24 mouse cellular contexts compared by ENCODE assay signal in the genomic region with DNA sequence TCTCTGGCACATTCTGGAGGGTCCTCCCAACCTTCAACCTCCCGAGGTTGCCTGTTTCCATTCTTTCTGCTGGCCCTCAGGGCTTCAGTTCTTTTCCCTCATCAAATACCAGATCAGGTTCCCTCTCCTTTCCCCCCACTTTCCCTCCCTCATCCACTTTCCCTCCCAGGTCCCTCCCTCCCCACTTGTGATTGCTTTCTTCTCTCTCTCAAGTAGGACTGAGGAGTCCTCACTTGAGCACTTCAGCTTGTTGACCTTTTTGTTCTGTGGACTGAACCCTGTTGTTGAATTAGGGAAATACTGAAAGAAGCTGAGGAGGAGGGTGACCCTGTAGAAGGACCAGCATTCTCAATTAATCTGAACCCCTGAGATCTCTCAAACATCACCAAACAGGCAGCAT.
"Had no signal": no experiment of that assay in that cellular context is flagged by ENCODE, and none has a peak within 500 bp of the region (broad histone marks: within the 10 kb centered on the region; RNA-seq: fewer than 3 reads in every experiment).

No protein-coding gene starts in this region.

- H3K4me1 ChIP-seq: heart, embryonic 13.5 days; heart, embryonic 15.5 days; hindbrain, embryonic 13.5 days; hindbrain, embryonic 15.5 days; limb, embryonic 13.5 days; limb, embryonic 15.5 days had no signal

- H3K9me3 ChIP-seq: heart, embryonic 15.5 days; hindbrain, embryonic 13.5 days; hindbrain, embryonic 15.5 days; limb, embryonic 13.5 days; limb, embryonic 15.5 days had no signal

- H3K4me2 ChIP-seq: heart, embryonic 11.5 days; heart, embryonic 13.5 days; heart, embryonic 15.5 days; hindbrain, embryonic 13.5 days; hindbrain, embryonic 15.5 days; limb, embryonic 13.5 days; limb, embryonic 15.5 days had no signal

- H3K27me3 ChIP-seq: heart, embryonic 13.5 days; heart, embryonic 15.5 days; hindbrain, embryonic 13.5 days; hindbrain, embryonic 15.5 days; limb, embryonic 13.5 days; limb, embryonic 15.5 days had no signal

- H3K27ac ChIP-seq: gastrocnemius, adult 2 months; heart, adult 2 months; heart, embryonic 13.5 days; heart, embryonic 15.5 days; hindbrain, embryonic 13.5 days; hindbrain, embryonic 15.5 days; hindbrain, postnatal 0 days; layer of hippocampus, adult 2 months; left cerebral cortex, adult 2 months; limb, embryonic 13.5 days; limb, embryonic 15.5 days had no signal

- ATAC-seq: forebrain, embryonic 16.5 days; hindbrain, postnatal 0 days; intestine, embryonic 16.5 days had no signal

- H3K9ac ChIP-seq: heart, embryonic 13.5 days; heart, embryonic 15.5 days; hindbrain, embryonic 13.5 days; hindbrain, embryonic 15.5 days; limb, embryonic 13.5 days; limb, embryonic 15.5 days had no signal

- H3K36me3 ChIP-seq: heart, embryonic 13.5 days; heart, embryonic 15.5 days; hindbrain, embryonic 13.5 days; hindbrain, embryonic 15.5 days; limb, embryonic 13.5 days; limb, embryonic 15.5 days had no signal

- DNase-seq: gastrocnemius, adult 2 months; gastrocnemius, postnatal 10 days; gastrocnemius, postnatal 25 days; heart, adult 2 months; heart, postnatal 14 days; heart, postnatal 36 days; kidney, adult 11 months; kidney, adult 8-10 months; kidney, postnatal 10 days; kidney, postnatal 25 days; kidney, postnatal 4 days; left cerebral cortex, postnatal 4 days had no signal

- H3K4me3 ChIP-seq: gastrocnemius, adult 2 months; heart, adult 2 months; heart, embryonic 13.5 days; heart, embryonic 15.5 days; hindbrain, embryonic 13.5 days; hindbrain, embryonic 15.5 days; layer of hippocampus, adult 2 months; left cerebral cortex, adult 2 months; limb, embryonic 13.5 days; limb, embryonic 15.5 days had no signal
